Mouse (Mus musculus) forebrain, embryonic 13.5 days (tissue): ENCODE data around the gene Gla. TPM values are rescaled to one million over a fixed set of nuclear protein-coding genes. Genes with fewer than 3 reads are reported as not detected.

Experiments
- ATAC-seq: fragments of 200-750 bp; cut with Nextera tagmentation; 2 replicates; pipeline ENCODE4 v1.8.0; 2017
- H3K27ac ChIP-seq: fragments of 300-500 bp; sonication (generic); 2 replicates; pipeline ENCODE4 v1.5.1; 2015; ENCODE audit warnings: inconsistent platforms, mild to moderate bottlenecking, moderate library complexity
- H3K27me3 ChIP-seq: fragments of 300-500 bp; sonication (generic); 2 replicates; pipeline ENCODE4 v1.6.1; 2015; ENCODE audit warnings: mild to moderate bottlenecking, inconsistent platforms
- H3K36me3 ChIP-seq: fragments of 300-500 bp; sonication (generic); 2 replicates; pipeline ENCODE4 v1.6.1; 2015; ENCODE audit warnings: mild to moderate bottlenecking, inconsistent platforms; ENCODE audit not compliant: poor library complexity, severe bottlenecking
- H3K4me1 ChIP-seq: fragments of 300-500 bp; sonication (generic); 2 replicates; pipeline ENCODE4 v1.6.1; 2015; ENCODE audit warnings: inconsistent platforms
- H3K4me2 ChIP-seq: fragments of 300-500 bp; sonication (generic); 2 replicates; pipeline ENCODE4 v1.6.1; 2015; ENCODE audit warnings: inconsistent platforms, mild to moderate bottlenecking, moderate library complexity
- H3K4me3 ChIP-seq: fragments of 300-500 bp; sonication (generic); 2 replicates; pipeline ENCODE4 v1.5.1; 2015; ENCODE audit warnings: mild to moderate bottlenecking, inconsistent platforms
- H3K9ac ChIP-seq: fragments of 300-500 bp; sonication (generic); 2 replicates; pipeline ENCODE4 v1.6.1; 2015; ENCODE audit warnings: mild to moderate bottlenecking, inconsistent platforms
- H3K9me3 ChIP-seq: fragments of 300-500 bp; sonication (generic); replicated peaks from 2 replicates; pipeline ENCODE4 v1.6.1; 2016; ENCODE audit warnings: inconsistent platforms
- WGBS: fragments of 180-500 bp; shearing (Covaris S2); methylation state at CpG from one replicate; pipeline ENCODE4 v1.1.7; 2015; 5-methylcytosine and 5-hydroxymethylcytosine counted together
- polyA plus RNA-seq: library from polyadenylated mRNA; unstranded; fragments of >200 nt; fragmentation: Nextera tagmentation; extraction: Ambion mirVana; gene quantifications from 2 replicates; pipeline ENCODE4 v1.2.1, GENCODE M21; 2015

Gene Gla
- polyA plus RNA-seq, 1 experiment from 2014 or later = 3.6 TPM

- H3K27ac ChIP-seq = peak within 1 kb of the TSS; percentile 88
- peak; percentile 98 for ATAC-seq
- peak within 1 kb of the TSS; percentile 76 for H3K9ac ChIP-seq
- peaks cover 6% of the 10 kb centered on the region; the same call in 1 of the 2 replicates for H3K4me1 ChIP-seq
- H3K4me3 ChIP-seq = peak within 1 kb of the TSS; percentile 52
- no peaks in the 10 kb centered on the region for H3K27me3 ChIP-seq
- no peaks in the 10 kb centered on the region for H3K9me3 ChIP-seq
- H3K4me2 ChIP-seq = peak within 1 kb of the TSS; percentile 64
- 24% methylated on average over 45 of the region's 45 CpGs for WGBS
- H3K36me3 ChIP-seq = peaks cover 12% of the 10 kb centered on the region; the same call in 1 of the 2 replicates
Measured at GRCm38 (mm10) chrX:134585103-134586002, 15.6 kb downstream of the Gla start, which contains the start of gene Rpl36a. TSS of gene Rpl36a (plus strand) at chrX:134585654.

- ATAC-seq = no peak
- Histone ChIP-seq H3K9me3 (no peaks in the 10 kb centered on the region), H3K4me3 (no peak within 1 kb of the TSS), H3K4me2 (no peak within 1 kb of the TSS), H3K4me1 (peaks cover 6% of the 10 kb centered on the region; the same call in 1 of the 2 replicates), H3K36me3 (peaks cover 1% of the 10 kb centered on the region; the same call in 1 of the 2 replicates), H3K27me3 (no peaks in the 10 kb centered on the region), H3K9ac (no peak within 1 kb of the TSS), H3K27ac (no peak within 1 kb of the TSS)
- 81% methylated on average over 11 of the region's 11 CpGs for WGBS
Measured at GRCm38 (mm10) chrX:134582888-134583669, 17.8 kb downstream of the Gla start, which contains the start of gene Btk. TSS of gene Btk (minus strand) at chrX:134583570.

- Histone ChIP-seq H3K27me3 (no peaks in the 10 kb centered on the region), H3K9me3 (no peaks in the 10 kb centered on the region), H3K36me3 (no peaks in the 10 kb centered on the region), H3K9ac (no peak overlapping the region), H3K27ac (no peak overlapping the region), H3K4me2 (no peak overlapping the region), H3K4me1 (peaks cover 6% of the 10 kb centered on the region; the same call in 1 of the 2 replicates), H3K4me3 (no peak overlapping the region)
- 84% methylated on average over 11 of the region's 11 CpGs for WGBS
- no peak for ATAC-seq
Measured at GRCm38 (mm10) chrX:134582270-134582669, 18.7 kb downstream of the Gla start.

GRCm38 (mm10) chrX:134580528-134581305 is 20.2 kb downstream of the Gla start:
- Histone ChIP-seq H3K36me3 (no peaks in the 10 kb centered on the region), H3K4me2 (no peak overlapping the region), H3K9me3 (no peaks in the 10 kb centered on the region), H3K4me3 (no peak overlapping the region), H3K27me3 (no peaks in the 10 kb centered on the region), H3K4me1 (no peaks in the 10 kb centered on the region), H3K27ac (no peak overlapping the region), H3K9ac (no peak overlapping the region)
- 86% methylated on average over 14 of the region's 14 CpGs for WGBS
- no peak for ATAC-seq

- Histone ChIP-seq H3K9me3 (no peaks in the 10 kb centered on the region), H3K4me1 (no peaks in the 10 kb centered on the region), H3K27me3 (no peaks in the 10 kb centered on the region), H3K27ac (no peak overlapping the region), H3K9ac (no peak overlapping the region), H3K36me3 (no peaks in the 10 kb centered on the region), H3K4me2 (no peak overlapping the region), H3K4me3 (no peak overlapping the region)
- WGBS = 76% methylated on average over 4 of the region's 4 CpGs
- ATAC-seq = no peak
Measured at GRCm38 (mm10) chrX:134577896-134578295, 23.0 kb downstream of the Gla start.

GRCm38 (mm10) chrX:134566536-134567222 is 34.2 kb downstream of the Gla start:
- ATAC-seq = no peak
- Histone ChIP-seq H3K36me3 (no peaks in the 10 kb centered on the region), H3K9me3 (no peaks in the 10 kb centered on the region), H3K4me3 (no peak overlapping the region), H3K4me1 (no peaks in the 10 kb centered on the region), H3K27ac (no peak overlapping the region), H3K9ac (no peak overlapping the region), H3K27me3 (0 out of 2 replicates have a peak, but pooled peaks cover 2% of the 10 kb centered on the region), H3K4me2 (no peak overlapping the region)
- 87% methylated on average over 8 of the region's 8 CpGs for WGBS

- Histone ChIP-seq H3K9ac (no peak overlapping the region), H3K9me3 (no peaks in the 10 kb centered on the region), H3K36me3 (no peaks in the 10 kb centered on the region), H3K4me2 (no peak overlapping the region), H3K27me3 (0 out of 2 replicates have a peak, but pooled peaks cover 2% of the 10 kb centered on the region), H3K4me3 (no peak overlapping the region), H3K27ac (no peak overlapping the region), H3K4me1 (no peaks in the 10 kb centered on the region)
- WGBS = 79% methylated on average over 4 of the region's 4 CpGs
- no peak for ATAC-seq
Measured at GRCm38 (mm10) chrX:134564326-134564725, 36.6 kb downstream of the Gla start.

- H3K4me2 ChIP-seq = no peak overlapping the region
- H3K4me3 ChIP-seq = no peak overlapping the region
- H3K4me1 ChIP-seq = no peaks in the 10 kb centered on the region
- no peaks in the 10 kb centered on the region for H3K27me3 ChIP-seq
- H3K27ac ChIP-seq = no peak overlapping the region
- 85% methylated on average over 6 of the region's 6 CpGs for WGBS
- no peak overlapping the region for H3K9ac ChIP-seq
- no peaks in the 10 kb centered on the region for H3K36me3 ChIP-seq
- H3K9me3 ChIP-seq = no peaks in the 10 kb centered on the region
- ATAC-seq = no peak
Measured at GRCm38 (mm10) chrX:134554425-134554824, 46.5 kb downstream of the Gla start.

- Histone ChIP-seq H3K4me2 (no peak overlapping the region), H3K9me3 (no peaks in the 10 kb centered on the region), H3K4me1 (no peaks in the 10 kb centered on the region), H3K4me3 (no peak overlapping the region), H3K36me3 (no peaks in the 10 kb centered on the region), H3K27me3 (no peaks in the 10 kb centered on the region), H3K27ac (no peak overlapping the region), H3K9ac (no peak overlapping the region)
- whole genome bisulfite sequencing = 88% methylated on average over 4 of the region's 4 CpGs
- ATAC-seq = no peak
Measured at GRCm38 (mm10) chrX:134553326-134553725, 47.6 kb downstream of the Gla start.

GRCm38 (mm10) chrX:134550903-134551302 is 50.0 kb downstream of the Gla start:
- no peaks in the 10 kb centered on the region for H3K9me3 ChIP-seq
- no peak overlapping the region for H3K9ac ChIP-seq
- no peaks in the 10 kb centered on the region for H3K27me3 ChIP-seq
- H3K36me3 ChIP-seq = no peaks in the 10 kb centered on the region
- H3K4me1 ChIP-seq = no peaks in the 10 kb centered on the region
- ATAC-seq = peak; percentile 53; the same call in 1 of the 2 replicates
- 26% methylated on average over 5 of the region's 5 CpGs for WGBS
- no peak overlapping the region for H3K4me2 ChIP-seq
- no peak overlapping the region for H3K27ac ChIP-seq
- no peak overlapping the region for H3K4me3 ChIP-seq

GRCm38 (mm10) chrX:134547330-134547729 is 53.6 kb downstream of the Gla start:
- Histone ChIP-seq H3K4me2 (no peak overlapping the region), H3K9me3 (no peaks in the 10 kb centered on the region), H3K4me3 (no peak overlapping the region), H3K4me1 (no peaks in the 10 kb centered on the region), H3K27me3 (no peaks in the 10 kb centered on the region), H3K9ac (no peak overlapping the region), H3K27ac (no peak overlapping the region), H3K36me3 (no peaks in the 10 kb centered on the region)
- WGBS = 85% methylated on average over 4 of the region's 4 CpGs
- no peak for ATAC-seq
